Mouse (Mus musculus): ENCODE measurements around the gene Drg2.

Drg2 gene

DNA sequence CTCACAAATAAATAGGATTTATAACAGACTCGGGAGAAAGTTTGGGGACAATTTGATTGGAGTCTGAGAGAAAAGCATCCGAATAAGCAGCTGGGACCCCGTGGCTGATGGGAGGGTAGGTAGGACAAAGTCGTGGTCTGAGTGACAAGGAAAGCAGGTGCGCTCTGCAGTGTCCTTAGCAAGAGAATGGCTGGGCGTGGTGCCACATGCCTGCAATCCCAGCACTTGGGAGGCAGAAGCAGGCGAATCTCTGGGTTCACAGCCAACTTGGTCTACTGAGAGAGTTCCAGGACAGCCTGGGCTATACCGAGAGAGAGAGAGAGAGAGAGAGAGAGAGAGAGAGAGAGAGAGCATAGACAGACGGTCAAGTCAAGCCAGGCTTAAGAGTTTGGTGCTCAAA, 16.4 kb downstream of the Drg2 start:
- in situ Hi-C loops (cut with MboI) = no loop called here

DNA sequence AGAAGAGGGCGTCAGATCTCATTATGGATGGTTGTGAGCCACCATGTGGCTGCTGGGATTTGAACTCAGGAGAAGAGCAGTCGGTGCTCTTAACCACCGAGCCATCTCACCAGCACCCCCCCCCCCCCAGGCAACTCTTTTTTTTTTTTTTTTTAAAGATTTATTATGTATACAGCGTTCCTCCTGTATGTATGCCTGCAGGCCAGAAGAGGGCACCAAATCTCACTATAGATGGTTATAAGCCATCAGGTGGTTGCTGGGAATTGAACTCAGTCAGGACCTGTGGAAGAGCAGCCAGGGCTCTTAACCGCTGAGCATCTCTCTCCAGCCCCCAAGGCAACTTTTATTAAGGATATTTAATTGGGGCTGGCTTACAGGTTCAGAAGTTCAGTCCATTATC, 20.1 kb downstream of the Drg2 start:
- in situ Hi-C loops (cut with MboI) = no loop called here

- in situ Hi-C loops (cut with MboI) = no loop called here
These were observed 21.4 kb downstream of the Drg2 start for GRCm38 (mm10) chr11:60475668-60476362.

GRCm38 (mm10) chr11:60478121-60478520, 23.7 kb downstream of the Drg2 start:
- in situ Hi-C loops (cut with MboI) = no loop called here

GRCm38 (mm10) chr11:60486267-60486666, 31.9 kb downstream of the Drg2 start:
- in situ Hi-C loops (cut with MboI) = no loop called here

DNA sequence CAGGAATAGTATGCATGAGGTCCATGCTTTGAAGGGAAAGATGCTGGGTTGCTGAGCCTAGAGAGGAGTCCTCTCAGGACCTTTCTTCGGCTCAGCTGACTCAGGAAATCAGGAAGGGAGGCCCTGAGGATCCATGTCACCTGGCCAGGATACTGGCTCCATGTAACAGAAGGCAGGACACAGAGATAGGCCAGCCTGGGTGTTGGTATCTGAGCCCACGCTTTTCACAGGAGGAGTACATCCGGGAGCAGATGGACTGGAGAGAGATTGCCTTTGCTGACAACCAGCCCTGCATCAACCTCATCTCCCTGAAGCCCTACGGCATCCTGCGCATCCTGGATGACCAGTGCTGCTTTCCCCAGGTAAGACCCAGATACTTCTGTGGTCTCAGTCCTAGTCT, 38.3 kb downstream of the Drg2 start:
- in situ Hi-C loops (cut with MboI) = no loop called here

DNA sequence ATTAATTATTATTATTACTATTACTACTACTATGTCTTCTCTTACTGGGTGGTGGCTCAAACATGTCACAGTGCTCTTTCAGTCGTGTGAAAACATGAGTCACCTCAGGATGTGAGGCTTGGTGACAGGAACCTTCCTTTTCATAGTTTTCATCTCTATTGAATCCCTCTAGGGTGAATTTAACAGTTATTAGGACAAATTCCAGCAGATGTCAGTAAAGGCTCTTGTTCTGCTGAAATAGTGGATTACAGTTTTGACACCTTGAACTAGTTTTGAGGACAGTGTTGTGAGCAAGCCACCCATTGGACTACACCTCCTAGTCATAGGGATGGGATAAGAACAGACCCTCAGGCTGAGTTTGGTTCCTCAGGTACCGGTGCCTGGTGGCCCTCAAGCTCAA, 41.3 kb downstream of the Drg2 start:
- in situ Hi-C loops (cut with MboI) = no loop called here

- in situ Hi-C loops (cut with MboI) = no loop called here
These were observed 52.9 kb downstream of the Drg2 start for GRCm38 (mm10) chr11:60507281-60507680.

DNA sequence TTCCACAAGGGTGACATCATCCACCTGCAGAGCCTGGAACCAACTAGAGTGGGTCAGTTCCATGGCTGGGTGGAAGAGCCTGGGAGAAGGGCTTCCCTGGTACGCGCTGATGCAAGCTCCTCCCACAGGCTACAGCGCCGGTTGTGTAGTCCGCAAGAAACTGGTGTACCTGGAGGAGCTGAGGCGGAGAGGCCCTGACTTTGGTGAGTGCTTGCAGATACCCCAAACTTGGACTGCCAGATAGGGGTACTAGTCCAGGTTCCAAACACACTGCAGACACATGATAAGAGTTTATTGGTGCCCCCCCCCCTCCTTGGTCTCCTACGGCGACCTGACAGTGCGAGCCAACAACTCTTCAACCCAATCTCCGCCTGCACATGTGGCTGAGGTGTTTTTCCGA, 54.6 kb downstream of the Drg2 start:
- in situ Hi-C loops (cut with MboI) = no loop called here

DNA sequence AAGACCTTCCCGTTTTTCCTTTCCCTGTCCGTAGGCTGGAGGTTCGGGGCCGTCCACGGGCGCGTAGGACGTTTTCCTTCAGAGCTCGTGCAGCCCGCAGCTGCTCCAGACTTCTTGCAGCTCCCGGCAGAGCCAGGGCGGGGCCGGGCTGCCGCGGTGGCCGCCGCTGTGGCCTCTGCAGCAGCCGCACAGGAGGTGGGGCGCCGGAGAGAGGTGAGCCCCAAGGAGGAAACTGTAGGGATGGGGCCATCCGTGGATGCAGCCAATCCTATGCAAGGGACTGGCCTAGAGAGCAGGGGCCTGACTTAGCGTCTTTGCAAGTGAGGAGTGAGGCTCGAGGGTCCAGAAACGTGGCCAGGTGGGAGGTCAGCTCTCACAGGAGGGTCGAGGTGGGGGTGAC, 55.1 kb downstream of the Drg2 start:
- in situ Hi-C loops (cut with MboI) = no loop called here

- in situ Hi-C loops (cut with MboI) = no loop called here
These were observed 57.5 kb downstream of the Drg2 start for GRCm38 (mm10) chr11:60511893-60512292.

DNA sequence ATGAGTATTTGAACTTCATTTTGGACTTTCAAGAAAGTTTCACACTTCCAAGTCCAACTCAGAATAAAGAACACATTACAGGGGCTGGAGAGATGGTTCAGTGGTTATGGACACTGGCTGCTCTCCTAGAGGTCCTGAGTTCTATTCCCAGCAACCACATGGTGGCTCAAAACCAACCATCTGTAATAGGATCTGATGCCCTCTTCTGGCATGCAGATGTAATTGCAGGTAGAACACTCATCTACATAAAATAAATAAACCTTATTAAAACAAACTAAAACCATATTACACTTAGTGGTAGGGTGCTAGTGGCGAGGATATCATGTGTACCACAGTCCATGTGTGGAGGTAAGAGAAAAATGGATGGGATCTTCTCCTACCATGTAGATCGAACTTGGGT, 58.1 kb downstream of the Drg2 start:
- in situ Hi-C loops (cut with MboI) = no loop called here

GRCm38 (mm10) chr11:60514941-60515340, 60.5 kb downstream of the Drg2 start:
- in situ Hi-C loops (cut with MboI) = no loop called here

GRCm38 (mm10) chr11:60518305-60518704, 63.9 kb downstream of the Drg2 start:
- in situ Hi-C loops (cut with MboI) = no loop called here
